In the genomic region with DNA sequence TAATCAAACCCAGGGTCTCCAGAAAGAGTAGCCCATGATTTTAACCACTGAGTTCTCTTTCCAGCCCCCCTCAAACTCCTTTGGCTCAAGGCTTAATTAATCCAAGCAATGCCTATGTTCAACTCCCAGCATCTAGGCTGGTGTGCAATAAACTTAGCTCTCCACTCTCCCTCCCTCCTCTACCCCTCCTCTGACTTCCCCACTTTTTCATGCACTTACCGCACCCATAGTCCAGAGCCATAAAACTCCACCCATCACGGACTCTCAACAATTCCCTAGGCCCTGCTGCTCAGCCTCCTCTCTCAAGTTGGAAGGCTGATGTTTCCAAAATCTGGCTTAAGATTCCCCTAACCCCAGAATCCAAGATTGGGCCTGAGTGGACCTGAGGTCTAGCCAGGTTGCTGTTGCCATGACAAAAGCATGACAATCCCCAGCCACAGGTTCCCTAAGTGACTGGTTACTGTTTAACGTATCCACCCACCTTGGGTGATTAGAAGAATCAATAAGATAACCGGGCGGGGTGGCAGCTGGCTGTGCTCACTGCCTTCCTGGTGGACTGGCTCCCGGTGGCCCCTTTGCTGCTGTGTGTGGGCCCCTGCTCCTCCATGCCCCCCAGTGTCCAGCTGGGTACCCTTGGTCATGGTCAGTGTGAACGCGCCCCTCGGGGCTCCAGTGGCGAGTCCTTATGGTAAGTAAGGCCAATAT, we compare ENCODE assay signal across 23 mouse cellular contexts. TPM values are rescaled to one million over a fixed set of nuclear protein-coding genes. Genes with fewer than 3 reads are reported as not detected.
DNase-seq lines count a peak whose midpoint lies in the region; ATAC-seq lines count a peak whose summit lies in the region.
"Had no signal": no experiment of that assay in that cellular context is flagged by ENCODE, and none has a peak within 500 bp of the region (broad histone marks: within the 10 kb centered on the region; RNA-seq: fewer than 3 reads in every experiment).

A gene (plus strand): TSS at position 509 of the 705 bp plus-strand sequence.

- H3K4me3 ChIP-seq in kidney, embryonic 14.5 days (ENCODE audit: low read length), result no peak within 1 kb of the TSS
- H3K4me3 ChIP-seq in intestine, embryonic 16.5 days (ENCODE audit: low read length), result peak within 1 kb of the TSS; percentile 56
- peak within 1 kb of the TSS; percentile 45 for H3K4me3 ChIP-seq in liver, embryonic 13.5 days (replicated peaks)
- H3K4me3 ChIP-seq in stomach, embryonic 16.5 days (replicated peaks; ENCODE audit: low read length), result peak within 1 kb of the TSS; percentile 49
- H3K4me3 ChIP-seq in forebrain, embryonic 12.5 days (replicated peaks), result no peak within 1 kb of the TSS
- H3K4me3 ChIP-seq: embryonic facial prominence, embryonic 10.5 days; hindbrain, embryonic 10.5 days; layer of hippocampus, adult 2 months; limb, embryonic 10.5 days; lung, embryonic 15.5 days; midbrain, embryonic 12.5 days had no signal

- H3K27me3 ChIP-seq in kidney, embryonic 14.5 days (ENCODE audit: control insufficient read depth, insufficient read depth, low read length), result no peaks in the 10 kb centered on the region
- H3K27me3 ChIP-seq in intestine, embryonic 16.5 days (replicated peaks; ENCODE audit: control insufficient read depth, insufficient read depth, low read length), result no peaks in the 10 kb centered on the region
- H3K27me3 ChIP-seq in liver, embryonic 13.5 days, result no peaks in the 10 kb centered on the region
- no peaks in the 10 kb centered on the region for H3K27me3 ChIP-seq in stomach, embryonic 16.5 days (ENCODE audit: control insufficient read depth, insufficient read depth, low read length)
- H3K27me3 ChIP-seq in forebrain, embryonic 12.5 days, result no peaks in the 10 kb centered on the region
- H3K27me3 ChIP-seq: lung, embryonic 15.5 days; midbrain, embryonic 12.5 days had no signal

- no peak within 1 kb of the TSS for H3K4me2 ChIP-seq in kidney, embryonic 14.5 days (replicated peaks; ENCODE audit: low read depth, low read length)
- H3K4me2 ChIP-seq in intestine, embryonic 16.5 days (ENCODE audit: low read depth, low read length), result peak within 1 kb of the TSS; percentile 39
- peak within 1 kb of the TSS; percentile 46 for H3K4me2 ChIP-seq in liver, embryonic 13.5 days
- H3K4me2 ChIP-seq in stomach, embryonic 16.5 days (ENCODE audit: low read depth, low read length), result peak within 1 kb of the TSS; percentile 38
- H3K4me2 ChIP-seq in forebrain, embryonic 12.5 days, result no peak within 1 kb of the TSS
- H3K4me2 ChIP-seq: lung, embryonic 15.5 days; midbrain, embryonic 12.5 days had no signal

- WGBS in kidney, embryonic 14.5 days, result 74% methylated on average over 10 of the region's 10 CpGs
- WGBS in intestine, embryonic 16.5 days, result 60% methylated on average over 10 of the region's 10 CpGs
- WGBS in liver, embryonic 13.5 days (ENCODE audit: insufficient replicate concordance), result 58% methylated on average over 10 of the region's 10 CpGs
- 54% methylated on average over 10 of the region's 10 CpGs for WGBS in stomach, embryonic 16.5 days
- WGBS in forebrain, embryonic 12.5 days, result 85% methylated on average over 10 of the region's 10 CpGs

- no peaks in the 10 kb centered on the region for H3K9me3 ChIP-seq in kidney, embryonic 14.5 days (ENCODE audit: control insufficient read depth, low read length)
- no peaks in the 10 kb centered on the region for H3K9me3 ChIP-seq in intestine, embryonic 16.5 days (ENCODE audit: control insufficient read depth, low read length)
- no peaks in the 10 kb centered on the region for H3K9me3 ChIP-seq in liver, embryonic 13.5 days (replicated peaks)
- no peaks in the 10 kb centered on the region for H3K9me3 ChIP-seq in stomach, embryonic 16.5 days (replicated peaks; ENCODE audit: control insufficient read depth, low read length)
- no peaks in the 10 kb centered on the region for H3K9me3 ChIP-seq in forebrain, embryonic 12.5 days
- H3K9me3 ChIP-seq: embryonic facial prominence, embryonic 10.5 days; hindbrain, embryonic 10.5 days; limb, embryonic 10.5 days; lung, embryonic 15.5 days; midbrain, embryonic 12.5 days had no signal

- no peak within 1 kb of the TSS for H3K9ac ChIP-seq in kidney, embryonic 14.5 days (ENCODE audit: low read depth, low read length)
- peak within 1 kb of the TSS; percentile 75 for H3K9ac ChIP-seq in intestine, embryonic 16.5 days (ENCODE audit: low read depth, low read length)
- 0 out of 2 replicates have a peak within 1 kb of the TSS, but pooled peaks have one; percentile 30 for H3K9ac ChIP-seq in liver, embryonic 13.5 days
- H3K9ac ChIP-seq in stomach, embryonic 16.5 days (ENCODE audit: low read length), result peak within 1 kb of the TSS; percentile 70
- H3K9ac ChIP-seq in forebrain, embryonic 12.5 days, result no peak within 1 kb of the TSS
- H3K9ac ChIP-seq: lung, embryonic 15.5 days; midbrain, embryonic 12.5 days had no signal

- H3K36me3 ChIP-seq in kidney, embryonic 14.5 days (ENCODE audit: control insufficient read depth, insufficient read depth, low read length), result no peaks in the 10 kb centered on the region
- no peaks in the 10 kb centered on the region for H3K36me3 ChIP-seq in intestine, embryonic 16.5 days (ENCODE audit: control insufficient read depth, insufficient read depth, low read length)
- no peaks in the 10 kb centered on the region for H3K36me3 ChIP-seq in liver, embryonic 13.5 days
- H3K36me3 ChIP-seq in stomach, embryonic 16.5 days (ENCODE audit: control insufficient read depth, insufficient read depth, low read length), result no peaks in the 10 kb centered on the region
- no peaks in the 10 kb centered on the region for H3K36me3 ChIP-seq in forebrain, embryonic 12.5 days (replicated peaks)
- H3K36me3 ChIP-seq: embryonic facial prominence, embryonic 10.5 days; hindbrain, embryonic 10.5 days; limb, embryonic 10.5 days; lung, embryonic 15.5 days; midbrain, embryonic 12.5 days had no signal

- no peak for DNase-seq in kidney, adult 11 months
- DNase-seq in liver, embryonic 13.5 days, result no peak
- DNase-seq in cerebellum, adult 11-12 months, result no peak
- no peak for DNase-seq in lung, adult 18-20 months
- DNase-seq: cerebellum, adult 11 months; cerebellum, postnatal 36 days; heart, adult 11 months had no signal

- no peak within 1 kb of the TSS for H3K27ac ChIP-seq in kidney, embryonic 14.5 days (ENCODE audit: low read depth, low read length)
- peak within 1 kb of the TSS; percentile 86 for H3K27ac ChIP-seq in intestine, embryonic 16.5 days (ENCODE audit: low read length)
- no peak within 1 kb of the TSS for H3K27ac ChIP-seq in liver, embryonic 13.5 days
- peak within 1 kb of the TSS; percentile 65 for H3K27ac ChIP-seq in stomach, embryonic 16.5 days (ENCODE audit: low read length)
- H3K27ac ChIP-seq in forebrain, embryonic 12.5 days, result no peak within 1 kb of the TSS
- H3K27ac ChIP-seq: embryonic facial prominence, embryonic 10.5 days; hindbrain, embryonic 10.5 days; layer of hippocampus, adult 2 months; limb, embryonic 10.5 days; lung, embryonic 15.5 days; midbrain, embryonic 12.5 days had no signal

- no peak for ATAC-seq in kidney, embryonic 14.5 days (ENCODE audit: low FRiP score, low TSS enrichment)
- peak; percentile 89 for ATAC-seq in intestine, embryonic 16.5 days
- ATAC-seq in liver, embryonic 13.5 days (ENCODE audit: low read depth), result peak; percentile 60; the same call in 1 of the 2 replicates
- peak; percentile 90 for ATAC-seq in stomach, embryonic 16.5 days (ENCODE audit: insufficient read depth, low FRiP score)
- no peak for ATAC-seq in forebrain, embryonic 12.5 days (ENCODE audit: low FRiP score)
- ATAC-seq: activated CD4-positive, CD25-positive, alpha-beta regulatory T cell, adult 4 months; forebrain, embryonic 16.5 days; Patski had no signal

- H3K4me1 ChIP-seq in kidney, embryonic 14.5 days (ENCODE audit: control insufficient read depth, insufficient read depth, low read length), result no peaks in the 10 kb centered on the region
- peaks cover 8% of the 10 kb centered on the region for H3K4me1 ChIP-seq in intestine, embryonic 16.5 days (ENCODE audit: control insufficient read depth, insufficient read depth, low read length)
- H3K4me1 ChIP-seq in liver, embryonic 13.5 days (replicated peaks), result no peaks in the 10 kb centered on the region
- H3K4me1 ChIP-seq in stomach, embryonic 16.5 days (ENCODE audit: control insufficient read depth, insufficient read depth, low read length), result peaks cover 3% of the 10 kb centered on the region; the same call in 1 of the 2 replicates
- H3K4me1 ChIP-seq in forebrain, embryonic 12.5 days, result no peaks in the 10 kb centered on the region
- H3K4me1 ChIP-seq: embryonic facial prominence, embryonic 10.5 days; hindbrain, embryonic 10.5 days; lung, embryonic 15.5 days; midbrain, embryonic 12.5 days had no signal

RNA-seq across cellular contexts. Expression of the gene that starts here (rescaled TPM):
- 6.0 and 10.7 TPM in 2 replicates for polyA plus RNA-seq in kidney, embryonic 14.5 days (2014; fragmentation: Nextera tagmentation; extraction: Ambion mirVana)
- polyA plus RNA-seq in intestine, embryonic 16.5 days (2015; fragmentation: Nextera tagmentation; extraction: Ambion mirVana), result 86.6 and 88.5 TPM in 2 replicates
- polyA plus RNA-seq in liver, embryonic 13.5 days (2015; fragmentation: Nextera tagmentation; extraction: Ambion mirVana), result 12.3 and 15.3 TPM in 2 replicates
- 34.1 and 41.4 TPM in 2 replicates for polyA plus RNA-seq in stomach, embryonic 16.5 days (2015; fragmentation: Nextera tagmentation; extraction: Ambion mirVana)
- polyA plus RNA-seq in forebrain, embryonic 12.5 days (2016; fragmentation: Nextera tagmentation; extraction: Ambion mirVana), result not detected in 2 replicates
- polyA plus RNA-seq: activated CD4-positive, CD25-positive, alpha-beta regulatory T cell, adult 4 months; C2C12; embryonic facial prominence, embryonic 10.5 days; heart, embryonic 14.5 days; hindbrain, embryonic 10.5 days; limb, embryonic 10.5 days; midbrain, embryonic 12.5 days; neural tube, embryonic 14.5 days had no signal

Comparison
In these comparisons a context has a peak if more than half of its experiments do, and no peak if none do; other contexts are left out.
1. ATAC-seq: peak in intestine, embryonic 16.5 days (single experiment), liver, embryonic 13.5 days (single experiment) and stomach, embryonic 16.5 days (single experiment); none in kidney, embryonic 14.5 days (single experiment) and forebrain, embryonic 12.5 days (single experiment).
2. H3K27ac ChIP-seq: peak in intestine, embryonic 16.5 days (single experiment) and stomach, embryonic 16.5 days (single experiment); none in kidney, embryonic 14.5 days (single experiment), liver, embryonic 13.5 days (single experiment) and forebrain, embryonic 12.5 days (single experiment).
3. H3K4me2 ChIP-seq: peak in intestine, embryonic 16.5 days (single experiment), liver, embryonic 13.5 days (single experiment) and stomach, embryonic 16.5 days (single experiment); none in kidney, embryonic 14.5 days (single experiment) and forebrain, embryonic 12.5 days (single experiment).
4. H3K4me3 ChIP-seq: peak in intestine, embryonic 16.5 days (single experiment), liver, embryonic 13.5 days (single experiment) and stomach, embryonic 16.5 days (single experiment); none in kidney, embryonic 14.5 days (single experiment) and forebrain, embryonic 12.5 days (single experiment).
5. H3K9ac ChIP-seq: peak in intestine, embryonic 16.5 days (single experiment), liver, embryonic 13.5 days (single experiment) and stomach, embryonic 16.5 days (single experiment); none in kidney, embryonic 14.5 days (single experiment) and forebrain, embryonic 12.5 days (single experiment).